Mouse (Mus musculus) bone marrow, adult 2 months (tissue): ENCODE results near the gene Kcnj16.

Experiments used
- CTCF ChIP-seq: fragments of 200-500 bp; IDR thresholded peaks from 2 replicates; pipeline ENCODE4 v1.5.1; 2011; ENCODE audit warnings: low read length, control low read depth; ENCODE audit not compliant: control insufficient read depth, insufficient read depth
- POLR2A ChIP-seq: fragments of 200-500 bp; IDR thresholded peaks from 2 replicates; pipeline ENCODE4 v1.6.1; 2011; ENCODE audit warnings: low read depth, mild to moderate bottlenecking, control low read depth, low read length, borderline replicate concordance; ENCODE audit not compliant: control insufficient read depth

- TF ChIP-seq POLR2A, result no peak
- TF ChIP-seq CTCF, result no peak
Observed at GRCm38 (mm10) chr11:110985949-110986348, 18.1 kb downstream of the Kcnj16 start.
